Mouse (Mus musculus): ENCODE data around the gene Trappc3. TPM values are rescaled to one million over a fixed set of nuclear protein-coding genes. Genes with fewer than 3 reads are reported as not detected.
A peak's percentile ranks its signal among the peaks of the same experiment; 100 is the strongest.

Gene Trappc3
- polyA plus RNA-seq, 1 experiment from 2014 or later: 180 TPM

GRCm38 (mm10) chr4:126306058-126306457 is 43.9 kb downstream of the Trappc3 start:
- Histone ChIP-seq H3K4me3 (no peak overlapping the region), H3K9ac (no peak overlapping the region), H3K4me1 (replicated peaks) (peaks cover 19% of the 10 kb centered on the region), H3K36me3 (no peaks in the 10 kb centered on the region), H3K9me3 (no peaks in the 10 kb centered on the region), H3K27ac (replicated peaks) (no peak overlapping the region), H3K27me3 (peaks cover 29% of the 10 kb centered on the region), H3K4me2 (no peak overlapping the region)
- WGBS: 91% methylated on average over 6 of the region's 6 CpGs
- ATAC-seq (ENCODE audit: low FRiP score, low read depth): no peak

- ATAC-seq (ENCODE audit: low FRiP score, low read depth): no peak
- H3K27me3 ChIP-seq: peaks cover 22% of the 10 kb centered on the region
- no peak overlapping the region for H3K27ac ChIP-seq (replicated peaks)
- no peak overlapping the region for H3K4me3 ChIP-seq
- H3K9ac ChIP-seq: no peak overlapping the region
- peaks cover 11% of the 10 kb centered on the region for H3K4me1 ChIP-seq (replicated peaks)
- 7% methylated on average over 2 of the region's 2 CpGs for WGBS
- H3K9me3 ChIP-seq: no peaks in the 10 kb centered on the region
- no peaks in the 10 kb centered on the region for H3K36me3 ChIP-seq
- H3K4me2 ChIP-seq: no peak overlapping the region
Observed at GRCm38 (mm10) chr4:126306827-126307226, 44.7 kb downstream of the Trappc3 start.

GRCm38 (mm10) chr4:126309211-126309921 is 47.2 kb downstream of the Trappc3 start:
- H3K4me3 ChIP-seq: peak overlapping the region; percentile 23
- no peak overlapping the region for H3K27ac ChIP-seq (replicated peaks)
- H3K4me2 ChIP-seq: peak overlapping the region; percentile 51
- H3K9ac ChIP-seq: 0 out of 2 replicates have a peak overlapping the region, but pooled peaks have one; percentile 4
- 0 out of 2 replicates have a peak, but pooled peaks cover 4% of the 10 kb centered on the region for H3K27me3 ChIP-seq
- 15% methylated on average over 20 of the region's 20 CpGs for WGBS
- no peaks in the 10 kb centered on the region for H3K9me3 ChIP-seq
- H3K4me1 ChIP-seq (replicated peaks): peaks cover 7% of the 10 kb centered on the region
- no peaks in the 10 kb centered on the region for H3K36me3 ChIP-seq
- peak; percentile 66; the same call in 1 of the 2 replicates for ATAC-seq (ENCODE audit: low FRiP score, low read depth)

- Histone ChIP-seq H3K27ac (replicated peaks) (no peak overlapping the region), H3K4me1 (replicated peaks) (peaks cover 7% of the 10 kb centered on the region), H3K27me3 (0 out of 2 replicates have a peak, but pooled peaks cover 4% of the 10 kb centered on the region), H3K4me3 (peak overlapping the region; percentile 23), H3K9ac (0 out of 2 replicates have a peak overlapping the region, but pooled peaks have one; percentile 4), H3K9me3 (no peaks in the 10 kb centered on the region), H3K4me2 (peak overlapping the region; percentile 51), H3K36me3 (no peaks in the 10 kb centered on the region; the same call in 1 of the 2 replicates)
- WGBS: under 1% methylated on average over 7 of the region's 7 CpGs
- peak; percentile 89 for ATAC-seq (ENCODE audit: low FRiP score, low read depth)
Observed at GRCm38 (mm10) chr4:126309922-126310309, 47.8 kb downstream of the Trappc3 start.

GRCm38 (mm10) chr4:126310344-126310743 is 48.2 kb downstream of the Trappc3 start:
- WGBS: 74% methylated on average over 7 of the region's 7 CpGs
- Histone ChIP-seq H3K36me3 (no peaks in the 10 kb centered on the region; the same call in 1 of the 2 replicates), H3K4me1 (replicated peaks) (peaks cover 7% of the 10 kb centered on the region), H3K27me3 (0 out of 2 replicates have a peak, but pooled peaks cover 4% of the 10 kb centered on the region), H3K27ac (replicated peaks) (no peak overlapping the region), H3K4me3 (no peak overlapping the region), H3K9me3 (no peaks in the 10 kb centered on the region), H3K4me2 (no peak overlapping the region), H3K9ac (no peak overlapping the region)
- ATAC-seq (ENCODE audit: low FRiP score, low read depth): no peak

GRCm38 (mm10) chr4:126311566-126312200 is 49.6 kb downstream of the Trappc3 start:
- H3K27ac ChIP-seq (replicated peaks): no peak overlapping the region
- no peaks in the 10 kb centered on the region for H3K9me3 ChIP-seq
- H3K4me2 ChIP-seq: no peak overlapping the region
- H3K36me3 ChIP-seq: peaks cover 9% of the 10 kb centered on the region
- 0 out of 2 replicates have a peak, but pooled peaks cover 4% of the 10 kb centered on the region for H3K27me3 ChIP-seq
- no peak overlapping the region for H3K4me3 ChIP-seq
- 91% methylated on average over 16 of the region's 16 CpGs for WGBS
- ATAC-seq (ENCODE audit: low FRiP score, low read depth): no peak
- peaks cover 7% of the 10 kb centered on the region for H3K4me1 ChIP-seq (replicated peaks)
- no peak overlapping the region for H3K9ac ChIP-seq

GRCm38 (mm10) chr4:126313202-126313601 is 51.1 kb downstream of the Trappc3 start:
- no peaks in the 10 kb centered on the region for H3K9me3 ChIP-seq
- no peaks in the 10 kb centered on the region for H3K27me3 ChIP-seq
- H3K4me1 ChIP-seq (replicated peaks): peaks cover 7% of the 10 kb centered on the region
- no peak overlapping the region for H3K4me3 ChIP-seq
- no peak overlapping the region for H3K27ac ChIP-seq (replicated peaks)
- no peak overlapping the region for H3K9ac ChIP-seq
- 56% methylated on average over 5 of the region's 5 CpGs for WGBS
- H3K4me2 ChIP-seq: no peak overlapping the region
- ATAC-seq (ENCODE audit: low FRiP score, low read depth): no peak
- H3K36me3 ChIP-seq: peaks cover 22% of the 10 kb centered on the region

- no peak overlapping the region for H3K9ac ChIP-seq
- H3K4me2 ChIP-seq: no peak overlapping the region
- H3K27ac ChIP-seq (replicated peaks): no peak overlapping the region
- H3K4me1 ChIP-seq (replicated peaks): peaks cover 5% of the 10 kb centered on the region
- no peaks in the 10 kb centered on the region for H3K27me3 ChIP-seq
- H3K36me3 ChIP-seq: peaks cover 22% of the 10 kb centered on the region
- H3K4me3 ChIP-seq: no peak overlapping the region
- WGBS: 59% methylated on average over 10 of the region's 10 CpGs
- H3K9me3 ChIP-seq: no peaks in the 10 kb centered on the region
- ATAC-seq (ENCODE audit: low FRiP score, low read depth): no peak
Observed at GRCm38 (mm10) chr4:126314393-126314792, 52.3 kb downstream of the Trappc3 start.

GRCm38 (mm10) chr4:126315931-126316330 is 53.8 kb downstream of the Trappc3 start:
- Histone ChIP-seq H3K4me1 (replicated peaks) (peaks cover 14% of the 10 kb centered on the region), H3K4me2 (no peak overlapping the region), H3K27me3 (no peaks in the 10 kb centered on the region), H3K4me3 (no peak overlapping the region), H3K9ac (no peak overlapping the region), H3K36me3 (peaks cover 22% of the 10 kb centered on the region), H3K9me3 (no peaks in the 10 kb centered on the region), H3K27ac (replicated peaks) (no peak overlapping the region)
- 46% methylated on average over 5 of the region's 5 CpGs for WGBS
- no peak for ATAC-seq (ENCODE audit: low FRiP score, low read depth)

GRCm38 (mm10) chr4:126316443-126317040 is 54.4 kb downstream of the Trappc3 start:
- Histone ChIP-seq H3K9ac (no peak overlapping the region), H3K27me3 (no peaks in the 10 kb centered on the region), H3K4me1 (replicated peaks) (peaks cover 14% of the 10 kb centered on the region), H3K36me3 (peaks cover 22% of the 10 kb centered on the region), H3K27ac (replicated peaks) (no peak overlapping the region), H3K4me2 (no peak overlapping the region), H3K4me3 (no peak overlapping the region), H3K9me3 (no peaks in the 10 kb centered on the region)
- no peak for ATAC-seq (ENCODE audit: low FRiP score, low read depth)
- 93% methylated on average over 13 of the region's 13 CpGs for WGBS

- Histone ChIP-seq H3K9me3 (no peaks in the 10 kb centered on the region), H3K9ac (no peak overlapping the region), H3K36me3 (peaks cover 22% of the 10 kb centered on the region), H3K27me3 (peaks cover 8% of the 10 kb centered on the region; the same call in 1 of the 2 replicates), H3K4me3 (no peak overlapping the region), H3K4me2 (no peak overlapping the region), H3K27ac (replicated peaks) (no peak overlapping the region), H3K4me1 (replicated peaks) (peaks cover 18% of the 10 kb centered on the region)
- WGBS: 91% methylated on average over 6 of the region's 6 CpGs
- no peak for ATAC-seq (ENCODE audit: low FRiP score, low read depth)
Observed at GRCm38 (mm10) chr4:126319806-126320205, 57.7 kb downstream of the Trappc3 start.
